Mouse (Mus musculus): Measurements from ENCODE around the gene Supt5.
"Not testable (repeated sequence)": the region's sequence is repeated elsewhere in the genome, so short reads cannot be mapped to it uniquely, and the experiment has no call there.

Gene Supt5

DNA sequence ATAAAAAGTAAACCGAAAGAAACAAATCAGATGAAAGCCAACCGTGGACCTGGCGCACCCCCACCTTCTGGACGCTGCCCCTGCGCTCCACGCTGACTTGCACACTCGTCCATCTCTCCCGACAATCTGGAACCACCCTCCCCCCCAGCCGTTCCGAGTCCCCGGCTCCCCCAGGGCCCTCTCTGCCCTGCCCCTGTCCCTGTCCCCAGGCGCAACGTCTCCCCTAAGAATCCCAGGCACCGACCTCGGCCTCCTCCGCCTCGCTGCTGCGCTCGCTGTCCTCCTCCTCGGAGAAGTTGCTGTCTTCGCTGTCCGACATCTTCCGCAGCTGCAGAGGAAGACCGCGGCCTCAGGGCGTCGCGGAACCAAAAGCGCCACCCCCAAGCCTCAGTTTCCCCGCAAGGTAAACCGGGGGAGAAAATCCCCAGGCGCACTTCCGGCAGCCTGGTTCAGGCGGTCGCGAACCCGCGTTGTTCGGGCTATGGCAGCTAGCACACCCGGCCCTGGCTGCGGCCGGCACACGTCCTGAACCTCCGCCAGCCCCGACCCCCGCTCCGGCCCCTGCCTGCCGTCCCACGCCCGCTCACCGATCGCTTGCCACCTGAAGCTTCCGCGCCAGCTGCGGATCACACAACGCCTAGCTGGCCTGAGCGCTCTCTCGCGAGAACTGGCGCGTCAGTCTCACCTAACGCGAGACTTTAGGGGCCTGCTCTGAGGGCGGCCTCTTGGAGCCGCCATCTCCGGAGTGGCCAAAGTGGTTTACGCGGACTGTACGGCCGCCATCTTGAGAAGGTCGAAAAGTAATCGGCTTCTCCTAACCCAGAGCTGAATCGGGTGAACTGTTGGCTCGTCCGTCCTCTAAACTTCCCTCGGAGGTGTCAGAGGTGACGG lies at the start of gene Supt5:
Gene Supt5 (minus strand): TSS at position 639 of the 891 bp plus-strand sequence.
- DNase-seq (ENCODE audit: low spot score in 2 of 2) = peak; percentile 93

DNA sequence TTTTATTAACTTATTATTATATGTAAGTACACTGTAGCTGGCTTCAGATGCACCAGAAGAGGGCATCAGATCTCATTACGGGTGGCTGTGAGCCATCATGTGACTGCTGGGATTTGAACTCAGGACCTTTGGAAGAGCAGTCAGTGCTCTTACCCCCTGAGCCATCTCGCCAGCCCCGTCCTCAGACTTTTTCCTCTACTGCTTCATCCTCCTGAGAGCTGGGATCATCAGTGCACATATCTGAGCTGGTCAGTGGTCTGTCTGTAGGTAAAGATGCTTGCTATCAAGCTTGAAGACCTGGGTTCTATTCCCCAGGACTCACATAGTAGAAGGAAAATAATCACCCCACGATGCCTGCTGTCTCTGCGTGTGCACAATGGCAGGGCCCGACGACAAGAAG lies 48.8 kb upstream of the Supt5 start:
- not testable (repeated sequence) for DNase-seq (ENCODE audit: low spot score in 2 of 2)

DNA sequence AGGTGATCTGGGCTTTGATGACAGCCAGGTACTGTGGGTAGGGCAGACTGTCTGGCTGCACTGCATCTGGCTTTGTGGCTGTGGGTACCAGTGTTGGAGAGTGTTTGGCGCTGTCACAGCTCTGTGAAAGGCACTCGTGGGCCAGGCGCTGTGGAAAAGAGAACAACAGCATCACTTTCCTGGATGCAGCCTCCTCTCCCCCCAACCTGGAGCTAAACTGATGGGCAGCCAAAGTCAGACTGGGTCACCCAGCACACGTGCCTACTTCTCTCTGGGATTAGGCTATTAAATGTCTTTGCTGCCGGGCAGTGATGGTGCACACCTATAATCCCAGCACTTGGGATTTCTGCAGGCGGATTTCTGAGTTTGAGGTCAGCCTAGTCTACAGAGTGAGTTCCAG lies 48.3 kb upstream of the Supt5 start:
- DNase-seq (ENCODE audit: low spot score in 2 of 2) = not testable (repeated sequence)

DNA sequence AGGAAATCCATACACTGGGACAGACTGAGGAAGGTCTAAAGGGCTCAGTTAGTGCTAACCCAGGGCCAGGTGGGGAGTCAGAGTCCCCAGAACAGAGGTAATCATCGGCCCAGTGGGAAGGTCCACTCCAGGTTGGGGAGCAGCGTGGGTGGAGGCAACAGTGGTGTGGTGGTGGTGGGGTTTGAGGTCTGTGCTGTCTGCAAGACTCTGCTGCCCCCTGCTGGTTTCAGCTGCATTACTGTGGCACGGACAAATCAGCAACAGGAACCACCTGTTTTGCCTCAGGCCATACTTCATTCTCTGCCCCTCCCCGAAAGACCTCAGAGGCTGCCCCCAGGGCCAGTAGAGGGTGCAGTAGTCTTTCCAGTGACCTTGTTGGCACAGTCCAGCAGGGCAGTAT lies 47.9 kb upstream of the Supt5 start:
- DNase-seq (ENCODE audit: low spot score in 2 of 2) = peak; percentile 65 to 77

DNA sequence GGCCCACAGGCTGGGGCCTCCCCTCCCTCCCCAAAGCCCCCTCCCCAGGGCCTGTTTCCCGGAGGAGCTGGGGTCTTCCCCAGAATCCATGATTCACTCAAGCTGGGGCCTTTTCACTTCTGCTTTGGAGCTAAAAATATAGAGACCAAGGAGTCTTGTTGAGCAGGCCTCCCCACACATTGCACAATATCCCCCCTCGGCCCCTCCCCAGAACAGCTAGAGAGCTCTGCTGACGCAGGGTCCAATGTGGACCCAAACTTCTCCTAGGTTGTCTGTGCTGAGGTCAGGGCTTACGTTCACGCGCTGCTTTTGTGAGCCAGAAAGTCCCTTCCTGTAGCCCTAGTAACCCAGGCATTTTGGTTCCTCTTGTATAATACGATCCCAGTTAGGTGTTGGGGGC lies 47.5 kb upstream of the Supt5 start:
- no peak for DNase-seq (ENCODE audit: low spot score in 2 of 2)

DNA sequence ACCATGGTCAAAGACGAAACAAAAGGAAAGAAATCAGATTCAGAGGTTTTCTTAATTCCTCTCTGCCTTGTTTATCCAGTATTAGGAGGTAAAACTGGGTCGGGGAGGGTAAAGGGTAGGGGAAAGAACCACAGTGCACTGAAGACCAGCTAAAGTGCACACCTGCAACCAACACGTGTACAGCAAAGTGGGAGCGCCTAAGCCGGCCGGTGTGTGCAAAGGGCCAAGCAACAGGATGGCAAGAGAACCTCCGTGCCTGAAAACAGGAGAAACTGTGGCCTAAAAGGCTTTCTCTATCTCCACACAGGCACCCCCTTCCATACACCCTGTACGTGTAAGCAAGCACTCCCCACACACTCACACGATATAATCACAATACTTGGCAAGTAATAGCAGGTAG lies 46.6 kb upstream of the Supt5 start:
- no peak for DNase-seq (ENCODE audit: low spot score in 2 of 2)

DNA sequence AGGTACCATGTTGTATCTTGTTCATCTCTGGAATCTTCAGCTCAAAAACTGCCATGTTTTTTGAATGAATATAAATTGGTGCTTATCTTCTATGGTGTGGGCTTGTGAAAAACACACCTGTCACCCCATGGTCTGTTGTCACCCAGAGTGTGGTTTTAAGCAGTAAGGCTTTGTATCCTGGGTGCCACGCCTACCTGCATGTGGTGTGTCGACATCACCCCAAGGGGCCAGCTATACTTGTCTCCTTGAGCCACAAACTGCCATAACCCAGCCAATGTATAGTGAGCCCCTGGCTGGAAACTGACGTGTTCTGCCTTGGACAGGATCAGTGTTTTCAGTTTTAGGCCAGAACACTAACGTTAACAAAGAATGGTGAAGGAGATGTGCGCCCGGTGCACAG lies 45.6 kb upstream of the Supt5 start:
- no peak for DNase-seq (ENCODE audit: low spot score in 2 of 2)

DNA sequence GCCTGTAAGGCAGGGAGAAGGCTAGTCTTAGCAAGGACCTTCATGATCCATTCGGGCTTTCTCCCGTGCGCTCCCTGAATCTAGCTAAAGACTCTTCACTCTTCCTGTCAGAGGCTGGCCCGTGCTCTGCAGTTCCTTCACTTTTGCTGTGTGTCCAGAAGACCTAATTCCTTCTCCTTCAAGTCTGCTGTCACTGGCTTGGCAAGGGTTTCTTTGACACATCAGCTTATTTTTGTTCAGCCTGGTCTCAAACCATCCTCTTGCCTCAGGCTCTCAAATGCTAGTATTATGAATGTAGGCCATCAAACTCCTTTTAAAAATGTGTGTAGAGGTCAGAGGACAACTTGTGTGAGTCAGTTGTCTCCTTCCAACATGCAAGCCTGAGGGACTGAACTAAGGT lies 45.1 kb upstream of the Supt5 start:
- DNase-seq (ENCODE audit: low spot score in 2 of 2) = no peak

DNA sequence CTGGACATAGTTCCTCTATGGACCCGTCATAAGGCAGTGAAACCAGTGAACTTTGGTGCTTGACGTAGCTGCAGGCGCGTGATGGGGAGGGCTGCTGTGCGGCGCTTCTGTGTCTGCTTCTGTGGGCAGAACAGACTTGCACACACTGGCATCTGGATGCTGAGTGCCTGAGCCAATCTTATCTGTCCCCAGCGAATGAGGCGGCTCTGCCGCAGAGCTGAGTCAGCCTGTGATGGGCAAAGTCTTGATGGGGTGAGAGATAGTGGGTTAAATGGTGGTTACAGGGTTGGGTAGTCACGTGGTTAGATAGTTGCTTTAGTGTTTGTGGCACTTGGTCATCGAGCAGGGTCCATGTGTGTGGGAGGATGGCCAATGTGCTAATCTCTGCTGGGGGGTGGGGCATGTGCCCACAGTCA lies 44.4 kb upstream of the Supt5 start:
- peak in 1 of 2 experiments; percentile 62 for DNase-seq (ENCODE audit: low spot score in 2 of 2)

DNA sequence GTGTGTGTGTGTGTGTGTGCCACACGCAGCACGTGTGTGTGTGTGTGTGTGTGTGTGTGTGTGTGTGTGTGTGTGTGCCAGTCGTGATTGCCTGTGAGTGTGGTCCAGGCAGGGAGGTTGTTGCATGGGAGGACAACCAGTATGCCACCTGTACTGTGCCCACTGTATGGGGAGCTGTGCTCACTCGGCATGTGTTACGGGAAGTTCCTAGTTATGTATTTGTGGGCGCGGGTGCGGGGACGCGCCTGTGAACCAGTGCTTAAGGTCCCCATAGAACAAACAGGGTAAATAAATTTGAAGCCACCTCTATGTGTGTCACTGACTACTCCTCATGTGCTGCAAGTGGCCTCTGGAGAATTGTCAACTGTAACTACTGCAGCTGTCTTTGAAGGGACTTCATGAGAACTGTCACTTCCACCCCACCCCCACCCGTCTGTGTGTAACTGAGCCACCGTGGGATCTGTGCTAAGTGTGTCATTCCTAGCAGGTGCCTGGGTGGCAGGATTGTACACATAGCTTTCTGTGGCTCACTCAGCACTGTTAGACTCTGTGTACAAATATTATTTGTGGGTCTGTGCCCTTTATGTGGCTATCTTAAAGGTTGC lies 43.9 kb upstream of the Supt5 start:
- DNase-seq (ENCODE audit: low spot score in 2 of 2) = no peak

DNA sequence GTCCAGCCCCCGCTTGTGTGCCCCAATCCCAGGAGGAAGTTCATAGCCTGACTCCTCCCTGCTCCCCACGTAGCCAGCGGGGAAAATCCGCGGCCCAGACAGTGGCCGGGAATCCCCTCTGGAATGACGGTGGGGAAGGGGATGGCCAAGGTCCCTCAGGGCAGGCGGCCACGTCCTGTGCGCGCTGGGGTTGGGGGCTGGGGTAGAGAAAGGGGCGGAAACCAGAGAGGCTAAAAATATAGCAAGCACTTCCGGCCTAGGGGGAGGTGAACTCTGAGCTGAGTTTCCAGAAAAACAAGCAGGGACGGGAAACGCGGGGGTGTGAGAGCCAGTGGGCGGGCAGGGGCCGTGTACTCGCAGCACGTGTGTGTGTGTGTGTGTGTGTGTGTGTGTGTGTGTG lies 43.4 kb upstream of the Supt5 start:
- no peak for DNase-seq (ENCODE audit: low spot score in 2 of 2)

DNA sequence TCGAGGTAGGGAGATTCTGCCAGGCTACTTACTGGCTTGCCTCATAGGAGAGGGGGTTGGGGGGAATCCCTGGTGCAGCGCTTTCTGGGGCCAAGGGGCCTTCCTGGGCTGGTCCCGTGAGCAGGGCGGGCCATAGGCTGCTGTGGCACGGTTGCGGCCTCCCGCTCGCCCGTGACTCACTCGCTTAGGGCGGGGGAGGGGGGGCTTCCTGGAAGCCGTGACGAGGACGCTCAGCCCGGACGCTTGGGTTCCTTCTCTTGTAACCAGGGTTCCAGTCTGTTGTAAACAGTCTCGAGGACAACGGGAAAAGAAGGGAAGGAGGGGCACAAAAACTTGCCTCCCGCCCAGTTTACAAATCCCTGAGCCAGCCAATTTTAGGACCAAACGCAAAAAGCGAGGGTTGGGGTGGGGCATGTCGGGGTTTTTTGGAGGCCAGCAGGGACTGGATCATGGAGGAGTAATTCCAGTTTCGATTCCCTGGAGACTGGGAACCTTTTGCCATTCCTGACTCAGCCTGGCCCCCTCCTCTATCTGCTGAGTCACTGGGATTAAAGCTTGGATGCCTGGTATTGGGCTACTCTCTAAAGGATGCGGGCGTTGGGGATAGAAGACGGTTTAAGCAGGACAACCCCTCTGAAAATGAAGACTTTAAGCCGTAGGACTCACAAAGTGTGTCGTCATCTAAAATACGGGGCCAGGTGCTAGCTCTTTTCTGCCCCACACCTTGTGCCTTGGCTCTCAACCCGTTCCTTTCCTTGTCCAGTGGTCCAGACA lies 42.7 kb upstream of the Supt5 start:
- no peak for DNase-seq (ENCODE audit: low spot score in 2 of 2)

DNA sequence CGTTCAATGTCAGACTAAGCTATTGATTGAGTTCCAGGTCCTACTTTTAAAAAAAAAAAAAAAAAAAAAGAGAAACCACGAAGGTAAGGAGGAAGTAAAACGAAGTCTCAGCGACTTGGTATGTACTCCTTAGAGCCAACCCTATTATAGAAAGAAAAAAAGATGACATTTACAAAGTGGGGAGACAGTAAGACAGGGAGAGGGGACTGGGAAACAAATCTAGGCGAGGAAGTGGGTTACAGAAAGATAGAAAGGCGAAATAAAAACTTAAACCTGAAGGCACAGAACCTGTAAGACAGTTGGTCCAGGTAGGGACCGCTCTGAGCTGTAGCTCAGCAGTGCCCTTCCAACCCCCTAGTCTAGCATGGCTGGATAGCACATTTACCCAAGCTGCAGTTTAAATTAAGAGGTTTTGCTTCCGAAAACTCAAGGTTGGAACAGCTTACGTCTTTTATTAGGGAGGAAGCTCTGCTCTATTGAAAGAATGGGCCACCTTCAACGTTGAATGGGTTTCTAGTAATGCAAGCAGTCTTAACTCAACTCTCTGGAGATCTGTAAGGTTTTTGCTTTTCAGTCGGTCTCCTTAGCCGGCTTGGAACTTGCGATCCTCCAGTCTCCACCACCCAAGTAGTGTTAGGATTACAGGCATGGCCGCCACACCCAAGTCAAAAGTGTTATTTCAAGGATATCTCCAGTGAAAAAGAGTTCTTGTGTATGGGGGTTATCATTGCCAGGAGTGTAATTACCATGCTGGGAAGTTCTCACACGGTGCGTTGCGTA lies 41.9 kb upstream of the Supt5 start, which contains the start of gene Zfp36:
Gene Zfp36 (minus strand): TSS at position 17 of the 780 bp plus-strand sequence.
- no peak for DNase-seq (ENCODE audit: low spot score in 2 of 2)

DNA sequence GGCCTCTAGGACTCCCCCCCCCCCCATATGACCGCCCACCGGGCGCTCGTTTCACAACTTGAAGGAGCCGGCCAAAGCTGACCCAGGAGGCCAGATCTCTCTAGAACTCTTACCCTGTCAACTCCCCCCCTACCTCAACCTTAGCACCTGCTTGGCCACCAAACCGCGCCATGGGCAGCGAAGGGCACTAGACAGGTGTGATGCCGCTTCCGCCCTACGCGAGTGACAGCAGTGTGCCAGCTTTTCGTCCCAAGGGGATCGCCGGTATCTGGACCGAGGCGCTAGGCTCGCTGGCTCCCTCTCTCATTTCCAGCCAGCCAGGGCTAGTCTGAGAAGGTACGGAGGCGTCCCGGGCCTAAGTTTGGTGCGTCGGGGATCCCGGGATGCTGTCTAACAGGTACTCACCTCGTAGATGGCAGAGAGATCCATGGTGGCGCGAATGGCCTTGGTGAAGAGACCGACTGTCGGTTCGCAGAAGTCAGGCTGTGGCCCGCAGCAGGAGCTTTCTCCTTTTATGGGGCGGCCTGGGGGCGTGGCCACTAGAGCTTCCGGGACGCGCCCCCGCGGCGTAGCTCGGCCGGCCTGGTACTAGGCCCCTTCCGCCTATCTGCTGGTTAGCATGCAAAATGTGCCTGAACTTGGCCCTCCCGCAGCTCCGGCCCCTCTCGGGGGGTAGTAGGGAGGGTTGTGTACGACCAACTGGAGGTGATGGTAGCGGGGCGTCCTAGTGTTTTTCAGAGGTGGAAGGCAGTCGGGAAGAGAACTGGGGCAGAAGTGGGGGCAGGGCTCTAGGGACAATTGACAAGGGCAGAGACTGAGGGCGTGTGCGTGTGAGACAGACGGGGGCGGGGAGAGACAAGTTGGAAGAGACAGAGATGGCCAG lies 40.5 kb upstream of the Supt5 start:
- DNase-seq (ENCODE audit: low spot score in 2 of 2) = peak; percentile 62 to 78

DNA sequence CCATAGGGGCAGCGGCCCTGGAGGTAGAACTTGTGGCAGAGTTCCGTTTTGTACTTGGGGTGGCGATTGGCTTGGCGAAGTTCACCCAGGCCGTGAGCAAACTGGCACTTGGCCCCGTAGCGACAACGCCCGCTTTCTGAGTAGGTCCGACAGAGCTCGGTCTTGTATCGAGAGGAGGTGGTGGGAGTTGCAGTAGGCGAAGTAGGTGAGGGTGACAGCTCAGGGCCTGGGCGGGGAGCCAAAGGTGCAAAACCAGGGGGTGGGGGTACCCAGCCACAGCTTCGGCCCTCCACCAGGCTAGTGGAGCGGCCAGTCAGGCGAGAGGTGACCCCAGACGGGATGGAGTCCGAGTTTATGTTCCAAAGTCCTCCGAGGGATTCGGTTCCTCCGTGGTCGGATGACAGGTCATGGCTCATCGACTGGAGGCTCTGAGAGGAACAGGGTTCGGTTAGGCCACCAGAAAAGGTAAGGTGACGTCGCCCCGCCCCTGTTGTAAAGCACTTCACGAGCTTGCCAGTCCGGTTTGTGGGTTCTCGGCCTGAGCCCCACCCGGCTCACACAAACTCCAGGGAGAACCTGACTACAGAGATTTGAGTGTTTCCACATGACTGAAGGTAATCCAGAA lies 39.6 kb upstream of the Supt5 start:
- DNase-seq (ENCODE audit: low spot score in 2 of 2) = no peak

DNA sequence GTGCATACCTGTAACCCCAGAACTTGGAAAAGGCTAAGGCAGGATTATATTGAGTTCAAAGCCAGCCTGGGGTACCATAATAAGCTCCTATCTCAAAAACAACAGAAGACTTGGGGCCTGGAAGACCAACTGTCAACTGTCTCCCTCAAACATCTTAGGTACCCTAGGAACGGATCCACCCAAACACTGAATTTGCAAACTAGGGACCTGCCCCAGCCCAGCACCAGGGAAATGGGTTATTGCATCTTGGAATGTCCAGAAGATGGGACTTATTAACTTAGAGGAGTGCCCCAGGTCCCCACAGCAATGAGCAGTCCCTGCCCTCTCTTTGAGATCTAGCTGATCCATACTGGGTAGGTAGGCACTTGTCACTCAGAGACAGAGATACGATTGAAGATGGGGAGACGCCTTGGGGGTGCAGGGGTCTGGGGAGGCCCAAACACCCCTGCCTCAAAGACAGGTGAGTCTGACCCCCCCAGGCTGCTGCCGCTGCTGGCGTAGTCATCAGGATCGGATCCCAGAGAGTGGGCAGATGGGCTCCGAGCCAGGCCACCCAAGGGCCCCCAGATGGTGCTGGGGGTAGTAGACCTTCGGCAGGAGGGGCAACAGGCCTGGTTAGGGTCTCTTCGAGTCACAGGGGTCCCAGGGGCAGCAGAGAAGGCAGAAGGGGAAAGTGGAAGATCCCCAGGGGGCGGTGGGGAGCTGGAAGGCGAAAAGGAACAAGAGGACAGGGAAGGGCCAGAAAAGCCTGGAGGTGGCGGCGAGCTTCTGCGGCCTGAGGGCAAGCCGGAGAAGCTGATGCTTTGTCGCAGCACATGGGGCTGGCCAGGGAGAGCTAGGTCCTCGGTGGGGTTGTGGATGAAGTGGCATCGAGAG lies 38.9 kb upstream of the Supt5 start:
- no peak for DNase-seq (ENCODE audit: low spot score in 2 of 2)

DNA sequence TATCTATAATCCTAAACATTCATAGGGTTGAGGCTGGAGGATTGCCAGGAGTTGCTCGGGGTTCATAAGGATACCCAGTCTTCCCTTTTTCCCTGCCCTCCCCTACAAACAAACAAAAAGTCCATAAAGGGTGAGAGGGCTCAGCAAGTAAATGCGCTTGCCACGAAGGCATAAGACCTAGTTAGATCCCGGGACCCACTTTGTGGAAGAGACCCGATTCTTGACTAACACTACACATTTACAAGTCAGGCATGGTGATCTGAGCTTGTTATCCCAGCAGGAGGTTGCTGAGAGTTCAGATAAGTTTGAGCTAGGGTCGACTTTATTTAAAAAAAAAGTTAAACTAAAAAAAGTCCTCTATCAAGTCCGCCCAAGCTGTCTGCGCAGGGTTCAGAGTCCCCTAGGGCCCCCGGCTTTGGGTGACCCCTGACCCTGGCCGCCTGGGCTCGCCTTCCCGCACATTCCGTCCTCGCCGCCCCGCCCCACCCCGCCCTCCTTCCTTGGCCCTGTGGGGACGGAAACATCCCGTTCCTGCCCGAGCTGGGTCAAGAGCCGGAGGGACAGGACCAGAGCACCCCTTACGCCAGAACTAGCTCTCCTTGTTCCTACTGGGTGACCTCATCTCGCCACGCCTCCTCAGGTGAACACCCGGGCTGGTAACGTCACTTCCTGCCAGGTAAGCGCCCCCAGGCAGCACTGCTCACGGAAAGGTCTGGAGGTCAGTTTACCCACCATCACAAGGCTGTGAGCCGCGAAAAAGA lies 37.6 kb upstream of the Supt5 start:
- no peak for DNase-seq (ENCODE audit: low spot score in 2 of 2)

DNA sequence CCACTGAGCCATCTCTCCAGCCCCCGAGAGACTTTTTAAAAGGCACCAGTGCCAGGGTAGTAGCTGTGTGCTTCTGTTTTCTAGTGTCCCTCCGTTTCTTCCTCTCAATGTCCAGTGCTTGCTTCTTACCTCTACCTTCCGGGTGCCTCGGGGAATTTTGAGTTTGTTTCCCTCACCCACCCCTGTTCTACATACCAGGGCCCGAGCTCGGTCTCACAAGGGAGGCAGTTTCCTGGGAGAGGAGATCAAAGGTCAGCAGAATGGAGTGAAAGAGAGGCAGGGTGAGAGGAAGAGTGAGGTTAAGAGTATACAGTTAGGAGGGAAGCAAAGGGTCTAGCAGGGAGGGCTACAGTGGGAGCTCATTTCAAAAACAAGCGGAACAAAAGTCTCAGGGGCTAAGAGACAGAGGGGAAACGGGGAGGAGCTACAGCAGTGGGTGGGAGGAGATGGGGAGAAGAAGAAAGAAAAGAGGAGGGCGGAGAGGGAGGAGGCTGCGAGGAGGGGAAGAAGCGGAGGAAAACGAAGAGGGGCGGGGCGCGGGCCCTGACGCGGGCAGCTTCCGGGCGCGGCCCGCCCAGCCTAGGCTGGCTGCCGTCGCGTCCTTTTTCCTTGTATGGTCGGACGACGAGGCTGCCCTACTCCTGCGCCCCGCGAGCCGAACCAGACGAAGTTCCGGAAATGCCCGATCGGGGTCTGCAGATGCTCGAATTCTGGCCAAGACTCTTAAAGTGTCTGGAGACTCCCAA lies 36.8 kb upstream of the Supt5 start:
- peak in 1 of 2 experiments; percentile 66 for DNase-seq (ENCODE audit: low spot score in 2 of 2)
